Mouse (Mus musculus): Measurements from ENCODE around the gene Gm42906. TPM values are rescaled to one million over a fixed set of nuclear protein-coding genes. Genes with fewer than 3 reads are reported as not detected.

The Gm42906 gene
- total and polyA plus RNA-seq, 3 experiments: not detected

DNA sequence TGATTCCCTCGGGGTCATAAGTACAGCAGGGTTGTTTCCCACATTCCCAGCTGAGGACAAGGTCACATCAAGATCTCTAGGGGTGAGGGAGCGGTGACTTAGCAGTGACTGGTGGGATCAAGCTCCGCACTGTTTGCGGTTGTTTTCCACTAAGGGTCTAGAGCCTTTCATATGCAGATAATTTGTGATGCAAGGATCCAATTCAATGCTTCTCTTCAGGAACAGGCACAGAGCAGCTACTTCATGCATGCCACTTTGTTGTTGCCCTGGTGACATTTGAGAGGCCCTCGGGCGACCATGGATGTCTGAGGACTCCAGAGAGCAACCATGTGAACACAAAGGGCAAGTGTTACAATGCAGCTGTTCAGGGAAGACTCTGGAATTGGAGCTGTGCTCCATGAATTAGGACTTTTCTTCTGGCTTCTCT lies 209.3 kb downstream of the Gm42906 start:
- H3K36me3 ChIP-seq (ENCODE audit: control insufficient read depth in 1 of 2, insufficient read depth in 2 of 2, low read length in 2 of 2): no peaks in the 10 kb centered on the region
- H3K79me2 ChIP-seq (ENCODE audit: control insufficient read depth, insufficient read depth, low read length, poor library complexity): no peaks in the 10 kb centered on the region
- no peak overlapping the region for H3K27ac ChIP-seq (ENCODE audit: control insufficient read depth, low read depth, low read length)
- H3K4me1 ChIP-seq (ENCODE audit: control insufficient read depth in 1 of 2, insufficient read depth in 2 of 2, low read length in 2 of 2): no peaks in the 10 kb centered on the region
- no peak for TF ChIP-seq TCF12 (IDR thresholded peaks at IDR 0.05; ENCODE audit: low read depth, low read length)
- no peak for TF ChIP-seq TBP (IDR thresholded peaks at IDR 0.05; ENCODE audit: low read depth, low read length)
- no peak for TF ChIP-seq POLR2AphosphoS2 (IDR thresholded peaks at IDR 0.05; ENCODE audit: low read length)
- TF ChIP-seq SMC3 (IDR thresholded peaks at IDR 0.05; ENCODE audit: low read depth, low read length): no peak
- TF ChIP-seq JUND (IDR thresholded peaks at IDR 0.05; ENCODE audit: low read depth, low read length): no peak
- TF ChIP-seq MAZ (IDR thresholded peaks at IDR 0.05; ENCODE audit: low read depth, low read length): no peak
- no peak for TF ChIP-seq POLR2A (IDR thresholded peaks at IDR 0.05; ENCODE audit: control insufficient read depth in 1 of 2, insufficient read depth in 1 of 2, low read depth in 1 of 2, low read length in 2 of 2, poor library complexity in 1 of 2)
- TF ChIP-seq NRF1 (IDR thresholded peaks at IDR 0.05; ENCODE audit: insufficient read depth, low read depth, low read length, poor library complexity, severe bottlenecking): no peak
- H3K27me3 ChIP-seq (ENCODE audit: control insufficient read depth in 1 of 2, insufficient read depth in 2 of 2, low read length in 2 of 2): no peaks in the 10 kb centered on the region; a peak in 1 of 4 replicates
- no peak overlapping the region for H3K9ac ChIP-seq (ENCODE audit: control insufficient read depth, low read depth, low read length, poor library complexity, severe bottlenecking)
- no peaks in the 10 kb centered on the region for H3K9me3 ChIP-seq (replicated peaks; ENCODE audit: insufficient read depth, low read length)
- DNase-seq (ENCODE audit: low read depth, low spot score): no peak
- H3K4me3 ChIP-seq (ENCODE audit: control insufficient read depth in 1 of 2, insufficient read depth in 1 of 2, low read depth in 2 of 2, low read length in 2 of 2): no peak overlapping the region

GRCm38 (mm10) chr5:151213097-151213496 lies 214.9 kb downstream of the Gm42906 start:
- Histone ChIP-seq H3K79me2 (ENCODE audit: control insufficient read depth, insufficient read depth, low read length, poor library complexity) (no peaks in the 10 kb centered on the region), H3K9me3 (replicated peaks; ENCODE audit: insufficient read depth, low read length) (no peaks in the 10 kb centered on the region), H3K9ac (ENCODE audit: control insufficient read depth, low read depth, low read length, poor library complexity, severe bottlenecking) (no peak overlapping the region), H3K27me3 (ENCODE audit: control insufficient read depth in 1 of 2, insufficient read depth in 2 of 2, low read length in 2 of 2) (no peaks in the 10 kb centered on the region; a peak in 1 of 4 replicates), H3K27ac (ENCODE audit: control insufficient read depth, low read depth, low read length) (no peak overlapping the region), H3K4me3 (ENCODE audit: control insufficient read depth in 1 of 2, insufficient read depth in 1 of 2, low read depth in 2 of 2, low read length in 2 of 2) (no peak overlapping the region), H3K36me3 (ENCODE audit: control insufficient read depth in 1 of 2, insufficient read depth in 2 of 2, low read length in 2 of 2) (no peaks in the 10 kb centered on the region), H3K4me1 (ENCODE audit: control insufficient read depth in 1 of 2, insufficient read depth in 2 of 2, low read length in 2 of 2) (no peaks in the 10 kb centered on the region)
- TF ChIP-seq CHD1 (IDR thresholded peaks at IDR 0.05; ENCODE audit: low read depth, low read length) (no peak), MAX (IDR thresholded peaks at IDR 0.05; ENCODE audit: low read length) (no peak), UBTF (IDR thresholded peaks at IDR 0.05; ENCODE audit: borderline replicate concordance, insufficient read depth, low read depth, low read length) (no peak), TBP (IDR thresholded peaks at IDR 0.05; ENCODE audit: low read depth, low read length) (no peak), MAFK (IDR thresholded peaks at IDR 0.05; ENCODE audit: borderline replicate concordance, low read depth, low read length) (no peak), TAL1 (IDR thresholded peaks at IDR 0.05; ENCODE audit: low read length) (no peak), SIN3A (IDR thresholded peaks at IDR 0.05; ENCODE audit: low read length) (no peak)
- DNase-seq (ENCODE audit: low read depth, low spot score): no peak

DNA sequence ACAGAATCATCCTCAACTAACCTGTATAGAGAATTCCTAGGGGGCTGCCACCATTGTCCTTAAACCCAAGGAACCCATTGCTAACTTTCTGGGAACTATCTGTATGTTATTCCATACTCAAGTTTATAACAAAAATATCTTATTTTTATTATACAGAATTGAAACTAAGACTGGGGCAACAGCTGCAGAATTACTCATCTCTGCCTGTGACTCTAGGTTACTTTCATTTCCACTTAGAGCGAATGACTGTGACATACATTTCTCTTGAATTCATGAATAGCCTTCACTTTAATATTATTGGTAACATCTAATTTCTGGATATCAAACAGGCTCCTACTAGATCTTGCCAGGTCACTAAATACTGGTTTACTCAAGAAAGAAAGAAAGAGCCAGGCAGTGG lies 217.1 kb downstream of the Gm42906 start:
- Histone ChIP-seq H3K79me2 (ENCODE audit: control insufficient read depth, insufficient read depth, low read length, poor library complexity) (no peaks in the 10 kb centered on the region), H3K4me1 (ENCODE audit: control insufficient read depth in 1 of 2, insufficient read depth in 2 of 2, low read length in 2 of 2) (no peaks in the 10 kb centered on the region), H3K27me3 (ENCODE audit: control insufficient read depth in 1 of 2, insufficient read depth in 2 of 2, low read length in 2 of 2) (no peaks in the 10 kb centered on the region; a peak in 1 of 4 replicates), H3K9ac (ENCODE audit: control insufficient read depth, low read depth, low read length, poor library complexity, severe bottlenecking) (no peak overlapping the region), H3K4me3 (ENCODE audit: control insufficient read depth in 1 of 2, insufficient read depth in 1 of 2, low read depth in 2 of 2, low read length in 2 of 2) (no peak overlapping the region), H3K27ac (ENCODE audit: control insufficient read depth, low read depth, low read length) (no peak overlapping the region), H3K36me3 (ENCODE audit: control insufficient read depth in 1 of 2, insufficient read depth in 2 of 2, low read length in 2 of 2) (no peaks in the 10 kb centered on the region), H3K9me3 (replicated peaks; ENCODE audit: insufficient read depth, low read length) (no peaks in the 10 kb centered on the region)
- no peak for DNase-seq (ENCODE audit: low read depth, low spot score)
- TF ChIP-seq SMC3 (IDR thresholded peaks at IDR 0.05; ENCODE audit: low read depth, low read length): no peak

Measured in MEL (cell line).